Mouse (Mus musculus): Measurements from ENCODE around the gene Fgf12.

DNA sequence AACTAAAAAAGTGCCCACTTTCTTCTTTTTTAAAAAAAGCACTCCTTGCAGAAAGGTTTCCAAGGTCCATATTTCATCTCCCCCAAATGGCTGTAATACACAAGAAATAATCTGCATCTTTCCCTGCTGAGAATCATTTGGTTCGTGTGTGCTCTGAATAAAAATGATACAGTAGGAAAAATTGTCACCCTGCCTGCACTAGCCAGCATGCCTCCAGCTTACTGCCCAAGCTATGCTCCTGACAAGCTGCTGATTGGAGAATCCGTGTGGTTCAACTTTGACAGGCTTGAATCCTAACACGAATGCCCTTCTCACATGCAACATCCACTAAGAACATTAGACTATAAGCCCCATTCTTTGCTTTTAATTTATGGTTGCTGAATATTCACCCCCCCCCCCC, 102.3 kb downstream of the Fgf12 start:
- TF ChIP-seq POLR2A (IDR thresholded peaks at IDR 0.05; ENCODE audit: borderline replicate concordance, extremely low read depth, insufficient read depth, insufficient read length, poor library complexity, severe bottlenecking) (no peak), CTCF (IDR thresholded peaks at IDR 0.05; ENCODE audit: borderline replicate concordance, extremely low read depth, insufficient read depth, insufficient read length) (no peak)
